ENCODE assay signal across 10 mouse cellular contexts in genomic region chr2:18030581-18030980, GRCm38 (mm10). TPM values are rescaled to one million over a fixed set of nuclear protein-coding genes. Genes with fewer than 3 reads are reported as not detected.
DNase-seq lines count a peak whose midpoint lies in the region; ATAC-seq and TF ChIP-seq lines count a peak whose summit lies in the region.
"Had no signal": no experiment of that assay in that cellular context is flagged by ENCODE, and none has a peak within 500 bp of the region (broad histone marks: within the 10 kb centered on the region; RNA-seq: fewer than 3 reads in every experiment).

No protein-coding gene starts in this region.

- no peak for TF ChIP-seq CTCF in liver, postnatal 0 days (IDR thresholded peaks at IDR 0.05; ENCODE audit: low read depth)

- H3K27ac ChIP-seq in liver, embryonic 11.5 days (ENCODE audit: low read depth, low read length), result no peak overlapping the region
- H3K27ac ChIP-seq in liver, postnatal 0 days (ENCODE audit: low read depth), result no peak overlapping the region
- H3K27ac ChIP-seq in forebrain, embryonic 10.5 days, result peak overlapping the region; percentile 100
- H3K27ac ChIP-seq in hindbrain, embryonic 12.5 days, result peak overlapping the region; percentile 73; the same call in 1 of the 2 replicates
- no peak overlapping the region for H3K27ac ChIP-seq in neural tube, embryonic 12.5 days

- H3K4me2 ChIP-seq in liver, embryonic 11.5 days, result peak overlapping the region; percentile 82
- no peak overlapping the region for H3K4me2 ChIP-seq in liver, postnatal 0 days (ENCODE audit: low read depth, low read length)
- H3K4me2 ChIP-seq in hindbrain, embryonic 12.5 days (replicated peaks), result peak overlapping the region; percentile 81
- peak overlapping the region; percentile 95 for H3K4me2 ChIP-seq in neural tube, embryonic 12.5 days (replicated peaks)

- WGBS in liver, embryonic 11.5 days, result 60% methylated on average over 8 of the region's 8 CpGs
- 66% methylated on average over 8 of the region's 8 CpGs for WGBS in liver, postnatal 0 days (ENCODE audit: insufficient replicate concordance)
- WGBS in forebrain, embryonic 10.5 days, result 5% methylated on average over 8 of the region's 8 CpGs
- WGBS in hindbrain, embryonic 12.5 days, result 9% methylated on average over 8 of the region's 8 CpGs
- 15% methylated on average over 8 of the region's 8 CpGs for WGBS in neural tube, embryonic 12.5 days

- no peak for ATAC-seq in liver, embryonic 11.5 days (replicated peaks; ENCODE audit: low FRiP score)
- no peak for ATAC-seq in liver, postnatal 0 days
- ATAC-seq in hindbrain, embryonic 12.5 days (ENCODE audit: low FRiP score), result no peak
- no peak for ATAC-seq in neural tube, embryonic 12.5 days (ENCODE audit: low FRiP score, low read depth)

- H3K9ac ChIP-seq in liver, embryonic 11.5 days (ENCODE audit: low read depth, low read length), result no peak overlapping the region
- H3K9ac ChIP-seq in liver, postnatal 0 days (replicated peaks), result no peak overlapping the region
- 0 out of 2 replicates have a peak overlapping the region, but pooled peaks have one; percentile 1 for H3K9ac ChIP-seq in hindbrain, embryonic 12.5 days
- H3K9ac ChIP-seq in neural tube, embryonic 12.5 days, result no peak overlapping the region

- H3K27me3 ChIP-seq in liver, embryonic 11.5 days (replicated peaks; ENCODE audit: control insufficient read depth, insufficient read depth, low read length), result peaks cover 42% of the 10 kb centered on the region
- peaks cover 66% of the 10 kb centered on the region for H3K27me3 ChIP-seq in liver, postnatal 0 days (ENCODE audit: insufficient read depth, low read length)
- H3K27me3 ChIP-seq in forebrain, embryonic 10.5 days (ENCODE audit: poor library complexity, severe bottlenecking), result no peaks in the 10 kb centered on the region
- H3K27me3 ChIP-seq in hindbrain, embryonic 12.5 days, result no peaks in the 10 kb centered on the region
- no peaks in the 10 kb centered on the region for H3K27me3 ChIP-seq in neural tube, embryonic 12.5 days (replicated peaks)

- H3K9me3 ChIP-seq in liver, embryonic 11.5 days (ENCODE audit: control insufficient read depth, low read length), result no peaks in the 10 kb centered on the region
- H3K9me3 ChIP-seq in liver, postnatal 0 days (ENCODE audit: low read length), result no peaks in the 10 kb centered on the region
- H3K9me3 ChIP-seq in forebrain, embryonic 10.5 days, result no peaks in the 10 kb centered on the region
- H3K9me3 ChIP-seq in hindbrain, embryonic 12.5 days (replicated peaks), result no peaks in the 10 kb centered on the region
- H3K9me3 ChIP-seq in neural tube, embryonic 12.5 days, result no peaks in the 10 kb centered on the region

- DNase-seq in liver, embryonic 11.5 days (ENCODE audit: low spot score), result no peak
- DNase-seq in liver, postnatal 0 days, result no peak
- DNase-seq in forebrain, embryonic 10.5 days (ENCODE audit: extremely low spot score, low spot score), result peak; percentile 67
- no peak for DNase-seq in cerebellum, adult 18-20 months
- DNase-seq in left cerebral cortex, adult 9 months (ENCODE audit: low spot score in 2 of 2), result no peak
- DNase-seq: liver; spleen, adult 18-20 months had no signal

- no peak overlapping the region for H3K4me3 ChIP-seq in liver, embryonic 11.5 days (ENCODE audit: low read depth, low read length)
- no peak overlapping the region for H3K4me3 ChIP-seq in liver, postnatal 0 days (ENCODE audit: low read depth, low read length)
- H3K4me3 ChIP-seq in forebrain, embryonic 10.5 days, result peak overlapping the region; percentile 80
- peak overlapping the region; percentile 35; the same call in 1 of the 2 replicates for H3K4me3 ChIP-seq in hindbrain, embryonic 12.5 days
- H3K4me3 ChIP-seq in neural tube, embryonic 12.5 days, result no peak overlapping the region

- TF ChIP-seq EP300 in liver, postnatal 0 days (IDR thresholded peaks at IDR 0.05; ENCODE audit: low read depth), result no peak

- H3K4me1 ChIP-seq in liver, embryonic 11.5 days (replicated peaks; ENCODE audit: control insufficient read depth, insufficient read depth, low read length), result peaks cover 18% of the 10 kb centered on the region
- H3K4me1 ChIP-seq in liver, postnatal 0 days (ENCODE audit: insufficient read depth), result peaks cover 28% of the 10 kb centered on the region
- H3K4me1 ChIP-seq in forebrain, embryonic 10.5 days, result peaks cover 96% of the 10 kb centered on the region
- peaks cover 56% of the 10 kb centered on the region for H3K4me1 ChIP-seq in hindbrain, embryonic 12.5 days
- peaks cover 60% of the 10 kb centered on the region for H3K4me1 ChIP-seq in neural tube, embryonic 12.5 days

- no peaks in the 10 kb centered on the region for H3K36me3 ChIP-seq in liver, embryonic 11.5 days (ENCODE audit: control insufficient read depth, insufficient read depth, low read length)
- no peaks in the 10 kb centered on the region for H3K36me3 ChIP-seq in liver, postnatal 0 days (replicated peaks; ENCODE audit: insufficient read depth, low read length)
- no peaks in the 10 kb centered on the region for H3K36me3 ChIP-seq in forebrain, embryonic 10.5 days (replicated peaks)
- H3K36me3 ChIP-seq in hindbrain, embryonic 12.5 days, result no peaks in the 10 kb centered on the region
- H3K36me3 ChIP-seq in neural tube, embryonic 12.5 days, result no peaks in the 10 kb centered on the region

RNA-seq across cellular contexts. Expression of gene A930004D18Rik, which starts 7.0 kb away (rescaled TPM):
- polyA plus RNA-seq in liver, embryonic 11.5 days (2014; fragmentation: Nextera tagmentation; extraction: Ambion mirVana), result 3.4 and 3.9 TPM in 2 replicates
- 0.76 and 0.99 TPM in 2 replicates for polyA plus RNA-seq in liver, postnatal 0 days (2015; fragmentation: Nextera tagmentation; extraction: Ambion mirVana)
- 13.8 and 17.9 TPM in 2 replicates for polyA plus RNA-seq in forebrain, embryonic 10.5 days (2016; fragmentation: Nextera tagmentation; extraction: Ambion mirVana)
- polyA plus RNA-seq in hindbrain, embryonic 12.5 days (2016; fragmentation: Nextera tagmentation; extraction: Ambion mirVana), result 18.0 and 18.6 TPM in 2 replicates
- 17.1 and 17.6 TPM in 2 replicates for polyA plus RNA-seq in neural tube, embryonic 12.5 days (2016; fragmentation: Nextera tagmentation; extraction: Ambion mirVana)

RNA-seq across cellular contexts. Expression of gene Skida1, which starts 18.3 kb away (rescaled TPM):
- 1.6 and 2.4 TPM in 2 replicates for polyA plus RNA-seq in liver, embryonic 11.5 days (2014; fragmentation: Nextera tagmentation; extraction: Ambion mirVana)
- polyA plus RNA-seq in liver, postnatal 0 days (2015; fragmentation: Nextera tagmentation; extraction: Ambion mirVana), result 0.15 and 0.25 TPM in 2 replicates
- 16.0 and 17.2 TPM in 2 replicates for polyA plus RNA-seq in forebrain, embryonic 10.5 days (2016; fragmentation: Nextera tagmentation; extraction: Ambion mirVana)
- polyA plus RNA-seq in hindbrain, embryonic 12.5 days (2016; fragmentation: Nextera tagmentation; extraction: Ambion mirVana), result 17.7 and 19.4 TPM in 2 replicates
- 13.2 and 13.4 TPM in 2 replicates for polyA plus RNA-seq in neural tube, embryonic 12.5 days (2016; fragmentation: Nextera tagmentation; extraction: Ambion mirVana)

RNA-seq across cellular contexts. Expression of gene Mllt10, which starts 24.5 kb away (rescaled TPM):
- polyA plus RNA-seq in liver, embryonic 11.5 days (2014; fragmentation: Nextera tagmentation; extraction: Ambion mirVana), result 34.0 and 39.9 TPM in 2 replicates
- 20.7 and 22.4 TPM in 2 replicates for polyA plus RNA-seq in liver, postnatal 0 days (2015; fragmentation: Nextera tagmentation; extraction: Ambion mirVana)
- polyA plus RNA-seq in forebrain, embryonic 10.5 days (2016; fragmentation: Nextera tagmentation; extraction: Ambion mirVana), result 65.0 and 68.0 TPM in 2 replicates
- polyA plus RNA-seq in hindbrain, embryonic 12.5 days (2016; fragmentation: Nextera tagmentation; extraction: Ambion mirVana), result 65.1 and 70.8 TPM in 2 replicates
- polyA plus RNA-seq in neural tube, embryonic 12.5 days (2016; fragmentation: Nextera tagmentation; extraction: Ambion mirVana), result 60.5 and 67.2 TPM in 2 replicates

RNA-seq across cellular contexts. Expression of gene H2al2a, which starts 33.8 kb away (rescaled TPM):
- polyA plus RNA-seq in liver, embryonic 11.5 days (2014; fragmentation: Nextera tagmentation; extraction: Ambion mirVana), result not detected in 2 replicates
- not detected in 2 replicates for polyA plus RNA-seq in liver, postnatal 0 days (2015; fragmentation: Nextera tagmentation; extraction: Ambion mirVana)
- not detected in 2 replicates for polyA plus RNA-seq in forebrain, embryonic 10.5 days (2016; fragmentation: Nextera tagmentation; extraction: Ambion mirVana)
- polyA plus RNA-seq in hindbrain, embryonic 12.5 days (2016; fragmentation: Nextera tagmentation; extraction: Ambion mirVana), result not detected in 2 replicates
- polyA plus RNA-seq in neural tube, embryonic 12.5 days (2016; fragmentation: Nextera tagmentation; extraction: Ambion mirVana), result not detected in 2 replicates
- polyA plus RNA-seq: cortical plate, adult 2 months had no signal

Comparison
In these comparisons a context has a peak if more than half of its experiments do, and no peak if none do; other contexts are left out.
1. H3K27ac ChIP-seq: peak in forebrain, embryonic 10.5 days (single experiment) and hindbrain, embryonic 12.5 days (single experiment); none in liver, embryonic 11.5 days (single experiment), liver, postnatal 0 days (single experiment) and neural tube, embryonic 12.5 days (single experiment).
2. H3K4me3 ChIP-seq: peak in forebrain, embryonic 10.5 days (single experiment) and hindbrain, embryonic 12.5 days (single experiment); none in liver, embryonic 11.5 days (single experiment), liver, postnatal 0 days (single experiment) and neural tube, embryonic 12.5 days (single experiment).